Mouse (Mus musculus) stomach, postnatal 0 days (tissue): ENCODE data around the gene Phldb3. TPM values are rescaled to one million over a fixed set of nuclear protein-coding genes. Genes with fewer than 3 reads are reported as not detected.

Experiments
- ATAC-seq: fragments of 200-750 bp; cut with Nextera tagmentation; 2 replicates; pipeline ENCODE4 v1.8.0; 2017; ENCODE audit not compliant: low FRiP score, low TSS enrichment
- DNase-seq: peaks from one replicate; pipeline ENCODE4 v3.0.0-alpha.2; 2016; ENCODE audit warnings: low spot score
- H3K27ac ChIP-seq: fragments of 300-500 bp; sonication (generic); replicated peaks from 2 replicates; pipeline ENCODE4 v1.5.1; 2014; ENCODE audit warnings: mild to moderate bottlenecking, control low read depth
- H3K27me3 ChIP-seq: fragments of 300-500 bp; sonication (generic); 2 replicates; pipeline ENCODE4 v1.6.1; 2014; ENCODE audit warnings: low read length; ENCODE audit not compliant: control insufficient read depth, insufficient read depth
- H3K36me3 ChIP-seq: fragments of 300-500 bp; sonication (generic); 2 replicates; pipeline ENCODE4 v1.6.1; 2014; ENCODE audit warnings: low read length, mixed read lengths; ENCODE audit not compliant: control insufficient read depth, insufficient read depth
- H3K4me1 ChIP-seq: fragments of 300-500 bp; sonication (generic); replicated peaks from 2 replicates; pipeline ENCODE4 v1.6.1; 2014; ENCODE audit warnings: antibody characterized with exemption; ENCODE audit not compliant: control insufficient read depth, insufficient read depth
- H3K4me2 ChIP-seq: fragments of 300-500 bp; sonication (generic); replicated peaks from 2 replicates; pipeline ENCODE4 v1.6.1; 2014; ENCODE audit warnings: low read depth, mild to moderate bottlenecking, control low read depth, moderate library complexity
- H3K4me3 ChIP-seq: fragments of 300-500 bp; sonication (generic); 2 replicates; pipeline ENCODE4 v1.5.1; 2014; ENCODE audit warnings: low read depth, low read length, control low read depth
- H3K9ac ChIP-seq: fragments of 300-500 bp; sonication (generic); 2 replicates; pipeline ENCODE4 v1.6.1; 2014; ENCODE audit warnings: mild to moderate bottlenecking, low read length, control low read depth, mixed read lengths
- H3K9me3 ChIP-seq: fragments of 300-500 bp; sonication (generic); 2 replicates; pipeline ENCODE4 v1.6.1; 2016; ENCODE audit warnings: low read length; ENCODE audit not compliant: control insufficient read depth
- CTCF ChIP-seq: IDR thresholded peaks from 2 replicates; pipeline ENCODE4 v1.5.1; 2016; ENCODE audit warnings: antibody characterized with exemption, low read depth, mild to moderate bottlenecking, moderate library complexity
- EP300 ChIP-seq: optimal IDR thresholded peaks from 2 replicates; pipeline ENCODE3; 2016; ENCODE audit warnings: antibody characterized with exemption
- WGBS: fragments of 180-500 bp; shearing (Covaris S2); extraction: QIAGEN DNeasy Blood & Tissue Kit; methylation state at CpG from one replicate; pipeline ENCODE4 v1.1.7; 2014; 5-methylcytosine and 5-hydroxymethylcytosine counted together
- polyA plus RNA-seq: library from polyadenylated mRNA; unstranded; fragments of >200 nt; fragmentation: Nextera tagmentation; extraction: Ambion mirVana; gene quantifications from 2 replicates; pipeline ENCODE4 v1.2.1, GENCODE M21; 2015

The Phldb3 gene
- polyA plus RNA-seq, 1 experiment from 2014 or later: 1.2 TPM

- no peak for ATAC-seq
- WGBS: 88% methylated on average over 6 of the region's 6 CpGs
- H3K4me3 ChIP-seq: no peak overlapping the region
Observed at GRCm38 (mm10) chr7:24584876-24585275, 25.7 kb upstream of the Phldb3 start.

GRCm38 (mm10) chr7:24585995-24586394 lies 24.6 kb upstream of the Phldb3 start:
- 51% methylated on average over 12 of the region's 16 CpGs for WGBS
- Histone ChIP-seq H3K4me1 (no peaks in the 10 kb centered on the region), H3K36me3 (no peaks in the 10 kb centered on the region), H3K27ac (no peak overlapping the region), H3K4me3 (no peak overlapping the region), H3K9ac (no peak overlapping the region), H3K27me3 (no peaks in the 10 kb centered on the region), H3K4me2 (no peak overlapping the region), H3K9me3 (no peaks in the 10 kb centered on the region)
- DNase-seq (no peak), ATAC-seq (no peak)
- TF ChIP-seq CTCF (no peak), EP300 (no peak)

More at GRCm38 (mm10) chr7:24584876-24585275, 25.7 kb upstream of the Phldb3 start:
- Histone ChIP-seq H3K9ac (no peak overlapping the region), H3K36me3 (no peaks in the 10 kb centered on the region), H3K27me3 (no peaks in the 10 kb centered on the region), H3K4me1 (no peaks in the 10 kb centered on the region), H3K9me3 (no peaks in the 10 kb centered on the region), H3K4me2 (no peak overlapping the region), H3K27ac (no peak overlapping the region)
- no peak for DNase-seq
- TF ChIP-seq CTCF (no peak), EP300 (no peak)

- Histone ChIP-seq H3K9me3 (no peaks in the 10 kb centered on the region), H3K36me3 (no peaks in the 10 kb centered on the region), H3K4me3 (peak overlapping the region; percentile 54), H3K9ac (peak overlapping the region; percentile 65; the same call in 1 of the 2 replicates), H3K4me2 (peak overlapping the region; percentile 71), H3K27ac (peak overlapping the region; percentile 84), H3K27me3 (no peaks in the 10 kb centered on the region), H3K4me1 (no peaks in the 10 kb centered on the region)
- peak; percentile 81 for ATAC-seq
- TF ChIP-seq EP300: no peak
- TF ChIP-seq CTCF: no peak
- 11% methylated on average over 8 of the region's 8 CpGs for WGBS
- DNase-seq: peak; percentile 81
Observed at GRCm38 (mm10) chr7:24586828-24587227, 23.7 kb upstream of the Phldb3 start.

- Histone ChIP-seq H3K4me1 (no peaks in the 10 kb centered on the region), H3K27me3 (no peaks in the 10 kb centered on the region), H3K9me3 (no peaks in the 10 kb centered on the region), H3K27ac (peak within 1 kb of the TSS; percentile 84), H3K36me3 (no peaks in the 10 kb centered on the region), H3K4me3 (peak within 1 kb of the TSS; percentile 54), H3K9ac (peak within 1 kb of the TSS; percentile 65), H3K4me2 (peak within 1 kb of the TSS; percentile 71)
- ATAC-seq: peak; percentile 31
- no peak for TF ChIP-seq EP300
- no peak for TF ChIP-seq CTCF
- WGBS: 8% methylated on average over 30 of the region's 30 CpGs
- DNase-seq: peak; percentile 66
Observed at GRCm38 (mm10) chr7:24587330-24588105, 23.0 kb upstream of the Phldb3 start, which contains the start of the genes Ethe1 and Zfp575. TSS of gene Ethe1 (plus strand) at chr7:24587543. TSS of gene Zfp575 (minus strand) at chr7:24587641.

GRCm38 (mm10) chr7:24588336-24588735 lies 22.2 kb upstream of the Phldb3 start:
- 65% methylated on average over 13 of the region's 13 CpGs for WGBS

GRCm38 (mm10) chr7:24591735-24592134 lies 18.8 kb upstream of the Phldb3 start:
- Histone ChIP-seq H3K4me2 (no peak overlapping the region), H3K9ac (no peak overlapping the region), H3K36me3 (no peaks in the 10 kb centered on the region), H3K9me3 (no peaks in the 10 kb centered on the region), H3K27ac (peak overlapping the region; percentile 40; the same call in 1 of the 2 replicates), H3K4me3 (no peak overlapping the region), H3K27me3 (no peaks in the 10 kb centered on the region), H3K4me1 (no peaks in the 10 kb centered on the region; the same call in 1 of the 2 replicates)
- DNase-seq (no peak), ATAC-seq (no peak)
- TF ChIP-seq EP300: no peak
- TF ChIP-seq CTCF: peak; percentile 40
- 52% methylated on average over 5 of the region's 5 CpGs for WGBS

More at GRCm38 (mm10) chr7:24588336-24588735, 22.2 kb upstream of the Phldb3 start:
- Histone ChIP-seq H3K9ac (no peak overlapping the region), H3K27me3 (no peaks in the 10 kb centered on the region), H3K4me2 (no peak overlapping the region), H3K27ac (peak overlapping the region; percentile 84), H3K4me1 (no peaks in the 10 kb centered on the region; the same call in 1 of the 2 replicates), H3K9me3 (no peaks in the 10 kb centered on the region), H3K36me3 (no peaks in the 10 kb centered on the region), H3K4me3 (no peak overlapping the region)
- peak; percentile 84 for ATAC-seq
- DNase-seq: peak; percentile 86
- TF ChIP-seq EP300: no peak
- TF ChIP-seq CTCF: no peak
